Mouse (Mus musculus) neural tube, embryonic 13.5 days (tissue): Measurements from ENCODE around the gene Herpud1. TPM values are rescaled to one million over a fixed set of nuclear protein-coding genes. Genes with fewer than 3 reads are reported as not detected.

Experiments used
- ATAC-seq: fragments of 200-750 bp; cut with Nextera tagmentation; 2 replicates; pipeline ENCODE4 v1.8.0; 2017; ENCODE audit warnings: low read depth, mild to moderate bottlenecking, moderate TSS enrichment, moderate library complexity
- H3K27ac ChIP-seq: fragments of 300-500 bp; sonication (generic); replicated peaks from 2 replicates; pipeline ENCODE4 v1.5.1; 2015; ENCODE audit warnings: moderate library complexity, mild to moderate bottlenecking, inconsistent platforms
- H3K27me3 ChIP-seq: fragments of 300-500 bp; sonication (generic); 2 replicates; pipeline ENCODE4 v1.6.1; 2015; ENCODE audit warnings: mild to moderate bottlenecking, inconsistent platforms
- H3K36me3 ChIP-seq: fragments of 300-500 bp; sonication (generic); 2 replicates; pipeline ENCODE4 v1.6.1; 2015; ENCODE audit warnings: mild to moderate bottlenecking, inconsistent platforms
- H3K4me1 ChIP-seq: fragments of 300-500 bp; sonication (generic); replicated peaks from 2 replicates; pipeline ENCODE4 v1.6.1; 2015; ENCODE audit warnings: inconsistent platforms
- H3K4me2 ChIP-seq: fragments of 300-500 bp; sonication (generic); 2 replicates; pipeline ENCODE4 v1.6.1; 2015; ENCODE audit warnings: inconsistent platforms, mild to moderate bottlenecking, moderate library complexity
- H3K4me3 ChIP-seq: fragments of 300-500 bp; sonication (generic); 2 replicates; pipeline ENCODE4 v1.5.1; 2015; ENCODE audit warnings: mild to moderate bottlenecking, inconsistent platforms
- H3K9ac ChIP-seq: fragments of 300-500 bp; sonication (generic); 2 replicates; pipeline ENCODE4 v1.6.1; 2015; ENCODE audit warnings: moderate library complexity, mild to moderate bottlenecking, inconsistent platforms
- H3K9me3 ChIP-seq: fragments of 300-500 bp; sonication (generic); 2 replicates; pipeline ENCODE4 v1.6.1; 2016; ENCODE audit warnings: inconsistent platforms
- WGBS: fragments of 180-500 bp; shearing (Covaris S2); methylation state at CpG from one replicate; pipeline ENCODE4 v1.1.7; 2015; 5-methylcytosine and 5-hydroxymethylcytosine counted together
- polyA plus RNA-seq: library from polyadenylated mRNA; unstranded; fragments of >200 nt; fragmentation: Nextera tagmentation; extraction: Ambion mirVana; gene quantifications from 2 replicates; pipeline ENCODE4 v1.2.1, GENCODE M21; 2015

Gene Herpud1
- polyA plus RNA-seq, 1 experiment from 2014 or later = 63.3 TPM

DNA sequence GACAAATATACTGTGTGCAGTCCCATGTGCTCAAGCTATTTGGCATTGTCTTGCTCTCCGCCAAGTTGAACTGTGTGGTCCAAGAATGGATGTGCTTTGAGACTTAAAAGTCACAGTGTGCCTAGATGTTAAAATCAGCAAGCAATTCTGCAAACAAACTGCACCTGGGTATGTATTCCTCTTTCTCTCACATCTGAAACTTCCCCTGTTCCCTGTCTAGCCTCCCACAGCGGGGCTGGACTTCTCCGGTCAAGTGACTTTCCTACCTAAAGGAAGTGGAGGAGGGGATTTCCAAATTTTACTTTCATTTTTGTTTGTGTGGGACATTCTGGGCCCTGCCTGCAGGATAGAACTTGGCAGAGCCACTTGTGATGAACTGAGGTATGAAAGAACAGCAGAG, 56.9 kb downstream of the Herpud1 start:
- Histone ChIP-seq H3K27me3 (no peaks in the 10 kb centered on the region), H3K4me2 (no peak overlapping the region)
- 90% methylated on average over 3 of the region's 3 CpGs for WGBS

DNA sequence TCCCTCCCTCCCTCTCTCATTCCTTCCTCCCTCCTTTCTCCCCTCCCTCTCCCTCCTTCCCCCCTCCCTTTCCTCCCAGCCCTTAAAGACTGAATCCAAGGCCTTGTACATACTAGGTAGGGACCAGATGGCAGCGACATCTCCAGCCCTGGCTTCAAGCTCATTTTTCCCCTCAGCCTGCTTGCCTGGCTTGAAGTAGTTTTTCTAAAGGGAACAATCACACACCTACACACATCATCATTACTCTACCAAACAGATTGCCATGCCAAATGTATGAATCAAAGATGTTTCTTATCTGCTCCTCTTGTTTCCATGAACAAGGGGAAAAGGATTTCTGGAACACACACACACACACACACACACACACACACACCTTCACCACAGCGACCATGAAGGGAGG, 58.2 kb downstream of the Herpud1 start:
- 68% methylated on average over 2 of the region's 2 CpGs for WGBS
- no peaks in the 10 kb centered on the region for H3K27me3 ChIP-seq
- H3K9me3 ChIP-seq = no peaks in the 10 kb centered on the region
- no peak overlapping the region for H3K9ac ChIP-seq
- no peak for ATAC-seq
- no peak overlapping the region for H3K4me2 ChIP-seq
- H3K27ac ChIP-seq = no peak overlapping the region
- no peaks in the 10 kb centered on the region for H3K36me3 ChIP-seq
- H3K4me3 ChIP-seq = no peak overlapping the region
- H3K4me1 ChIP-seq = no peaks in the 10 kb centered on the region

More for the DNA sequence above, 56.9 kb downstream of the Herpud1 start:
- no peak for ATAC-seq
- H3K9me3 ChIP-seq = no peaks in the 10 kb centered on the region
- no peak overlapping the region for H3K4me3 ChIP-seq
- H3K36me3 ChIP-seq = no peaks in the 10 kb centered on the region
- no peak overlapping the region for H3K9ac ChIP-seq
- no peak overlapping the region for H3K27ac ChIP-seq
- H3K4me1 ChIP-seq = no peaks in the 10 kb centered on the region

Other genes with a start within 250 kb of the Herpud1 start
- not detected in 2 replicates for gene Mt4, start 249.2 kb upstream of the Herpud1 start, polyA plus RNA-seq
- gene Mt3, start 233.8 kb upstream of the Herpud1 start, polyA plus RNA-seq = 99.3 and 131 TPM in 2 replicates
- gene Mt2, start 213.8 kb upstream of the Herpud1 start, polyA plus RNA-seq = 9.5 and 12.0 TPM in 2 replicates
- gene Mt1, start 207.4 kb upstream of the Herpud1 start, polyA plus RNA-seq = 53.8 and 55.6 TPM in 2 replicates
- gene Nup93, start 171.9 kb upstream of the Herpud1 start, polyA plus RNA-seq = 56.1 and 59.9 TPM in 2 replicates
- 0.06 and 0.23 TPM in 2 replicates for gene Slc12a3, start 57.2 kb upstream of the Herpud1 start, polyA plus RNA-seq
- gene Nlrc5, start 47.9 kb downstream of the Herpud1 start, polyA plus RNA-seq = 0.18 and 0.32 TPM in 2 replicates
- 21.1 and 22.0 TPM in 2 replicates for gene Cpne2, start 146.6 kb downstream of the Herpud1 start, polyA plus RNA-seq
- 54.0 and 54.1 TPM in 2 replicates for gene Rspry1, start 215.5 kb downstream of the Herpud1 start, polyA plus RNA-seq
- 80.5 and 97.9 TPM in 2 replicates for gene Fam192a, start 215.6 kb downstream of the Herpud1 start, polyA plus RNA-seq